Mouse (Mus musculus): ENCODE data around the gene Aff2. TPM values are rescaled to one million over a fixed set of nuclear protein-coding genes. Genes with fewer than 3 reads are reported as not detected.

Aff2 gene
- polyA plus RNA-seq, 1 experiment from 2014 or later = 0.09 TPM

DNA sequence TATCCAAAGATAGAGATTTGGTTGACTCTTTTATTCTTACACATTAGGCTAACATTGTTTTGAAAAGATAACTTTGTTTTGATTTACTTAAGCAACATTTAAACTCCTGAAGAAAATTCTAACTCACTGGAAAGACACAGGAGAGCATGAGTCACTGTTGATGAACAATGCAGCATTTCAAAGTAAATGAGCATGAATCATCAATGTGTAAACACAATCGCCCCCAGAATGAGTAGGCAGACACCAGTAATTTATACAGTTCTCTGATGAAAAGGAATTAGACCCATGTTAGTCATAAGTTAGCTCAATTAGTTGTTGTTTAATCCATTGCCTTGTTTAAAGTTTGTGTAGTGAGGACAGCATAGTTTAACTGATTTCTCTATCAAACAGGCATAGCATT, 180.7 kb downstream of the Aff2 start:
- H3K4me3 ChIP-seq (ENCODE audit: inconsistent target) = no peak overlapping the region
- H3K36me3 ChIP-seq (ENCODE audit: inconsistent target) = no peaks in the 10 kb centered on the region
- 69% methylated on average over 1 of the region's 1 CpGs for WGBS (ENCODE audit: missing documents)
- H3K79me2 ChIP-seq (ENCODE audit: inconsistent target) = no peaks in the 10 kb centered on the region
- H3K27ac ChIP-seq = no peak overlapping the region

GRCm38 (mm10) chrX:69579903-69580459, 219.9 kb downstream of the Aff2 start:
- Histone ChIP-seq H3K27ac (no peak overlapping the region), H3K36me3 (ENCODE audit: inconsistent target) (no peaks in the 10 kb centered on the region), H3K79me2 (ENCODE audit: inconsistent target) (no peaks in the 10 kb centered on the region), H3K4me3 (ENCODE audit: inconsistent target) (no peak overlapping the region)
- 94% methylated on average over 2 of the region's 2 CpGs for WGBS (ENCODE audit: missing documents)

DNA sequence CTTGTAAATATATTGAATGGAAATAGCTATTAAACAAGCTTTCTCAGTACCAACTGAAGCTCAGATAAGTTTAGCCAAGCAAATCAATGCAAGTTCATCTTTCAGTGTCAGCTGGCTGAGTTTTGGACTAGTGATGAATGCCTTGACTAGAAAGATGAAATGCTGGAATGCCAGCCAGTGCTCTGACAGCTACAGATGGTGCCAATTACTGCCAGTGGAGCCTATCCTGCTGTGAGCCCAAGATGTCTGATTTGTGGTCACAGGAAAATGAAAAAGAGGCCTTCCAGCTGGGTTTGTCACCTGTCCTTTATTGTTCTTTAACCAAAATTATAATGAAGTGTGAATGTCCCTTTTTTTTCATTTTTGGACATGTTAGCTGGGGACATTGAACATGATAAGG, 248.7 kb downstream of the Aff2 start:
- Histone ChIP-seq H3K79me2 (ENCODE audit: inconsistent target) (no peaks in the 10 kb centered on the region), H3K36me3 (ENCODE audit: inconsistent target) (no peaks in the 10 kb centered on the region), H3K4me3 (ENCODE audit: inconsistent target) (no peak overlapping the region), H3K27ac (no peak overlapping the region)

GRCm38 (mm10) chrX:69663038-69663437, 302.9 kb downstream of the Aff2 start:
- Histone ChIP-seq H3K4me3 (ENCODE audit: inconsistent target) (no peak overlapping the region), H3K36me3 (ENCODE audit: inconsistent target) (no peaks in the 10 kb centered on the region), H3K27ac (no peak overlapping the region), H3K79me2 (ENCODE audit: inconsistent target) (no peaks in the 10 kb centered on the region)
- 91% methylated on average over 2 of the region's 2 CpGs for WGBS (ENCODE audit: missing documents)

DNA sequence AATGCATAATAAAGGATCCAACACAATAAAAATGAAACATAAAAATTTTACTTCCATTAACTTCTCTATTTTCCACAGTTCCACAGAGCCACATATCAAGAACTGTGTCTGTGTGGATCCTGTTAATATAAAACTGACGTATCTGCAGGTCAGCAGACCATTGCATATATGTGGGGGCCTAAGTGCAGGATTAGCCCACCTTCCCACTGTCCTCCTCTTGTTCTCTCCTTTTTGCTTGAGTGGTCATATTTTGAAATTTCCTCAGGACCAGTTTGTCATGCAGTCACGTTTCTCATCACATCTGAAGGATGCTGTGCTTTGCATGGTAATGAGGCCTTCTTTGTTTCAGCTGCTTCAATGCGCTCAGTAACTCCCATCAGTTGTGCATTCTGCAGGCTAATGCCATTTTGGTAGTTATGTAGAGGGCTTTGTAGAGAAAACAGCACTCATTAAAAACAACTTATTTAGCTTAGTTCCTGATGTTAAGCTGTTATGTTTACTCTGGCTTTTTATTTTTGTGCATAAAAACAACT, 306.1 kb downstream of the Aff2 start:
- no peaks in the 10 kb centered on the region for H3K79me2 ChIP-seq (ENCODE audit: inconsistent target)
- H3K4me3 ChIP-seq (ENCODE audit: inconsistent target) = no peak overlapping the region
- WGBS (ENCODE audit: missing documents) = 71% methylated on average over 3 of the region's 3 CpGs
- no peaks in the 10 kb centered on the region for H3K36me3 ChIP-seq (ENCODE audit: inconsistent target)
- H3K27ac ChIP-seq = no peak overlapping the region

DNA sequence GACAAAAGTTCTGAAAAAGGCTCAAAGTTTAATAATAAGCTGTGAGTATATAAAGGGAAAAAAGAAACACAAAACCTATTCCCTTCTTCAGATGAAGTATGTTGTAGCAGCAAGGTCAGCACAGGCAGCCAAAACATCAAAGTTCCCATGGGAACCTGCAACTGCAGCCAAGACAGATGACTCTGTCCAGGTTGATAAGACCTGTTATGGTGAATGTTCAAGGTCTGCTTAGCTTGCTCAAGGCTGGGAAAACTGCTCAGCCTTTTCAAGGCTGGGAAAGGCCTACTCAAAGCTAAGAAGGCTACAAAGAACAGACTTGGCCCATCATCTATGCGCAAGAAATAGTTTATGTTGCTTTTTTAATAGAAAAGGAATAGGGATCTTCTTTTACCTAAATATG, 315.6 kb downstream of the Aff2 start:
- Histone ChIP-seq H3K27ac (no peak overlapping the region), H3K4me3 (ENCODE audit: inconsistent target) (no peak overlapping the region), H3K36me3 (ENCODE audit: inconsistent target) (no peaks in the 10 kb centered on the region), H3K79me2 (ENCODE audit: inconsistent target) (no peaks in the 10 kb centered on the region)
- WGBS (ENCODE audit: missing documents) = 86% methylated on average over 1 of the region's 1 CpGs

DNA sequence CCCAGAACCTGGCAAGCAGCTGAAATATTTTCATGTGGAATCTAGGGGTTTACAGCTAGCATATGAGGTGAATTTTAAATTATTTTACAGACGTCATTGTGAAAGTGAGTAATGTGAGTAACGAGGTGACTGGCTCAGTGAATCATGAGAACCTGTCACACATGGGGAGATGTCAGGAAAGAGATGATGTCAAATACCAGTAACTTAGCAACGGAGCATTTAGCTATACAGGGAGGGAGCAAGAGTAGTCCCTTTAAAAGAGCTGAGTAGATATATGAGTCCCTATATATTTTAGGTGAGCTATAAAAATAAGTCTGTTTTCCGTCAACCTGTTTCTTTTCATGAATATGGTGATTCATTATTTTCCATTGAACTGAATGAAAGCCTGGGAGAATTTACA, 338.7 kb downstream of the Aff2 start:
- no peak overlapping the region for H3K4me3 ChIP-seq (ENCODE audit: inconsistent target)
- H3K79me2 ChIP-seq (ENCODE audit: inconsistent target) = no peaks in the 10 kb centered on the region
- 87% methylated on average over 4 of the region's 4 CpGs for WGBS (ENCODE audit: missing documents)
- no peak overlapping the region for H3K27ac ChIP-seq
- no peaks in the 10 kb centered on the region for H3K36me3 ChIP-seq (ENCODE audit: inconsistent target)

GRCm38 (mm10) chrX:69738972-69739371, 378.9 kb downstream of the Aff2 start:
- 84% methylated on average over 3 of the region's 3 CpGs for WGBS (ENCODE audit: missing documents)
- Histone ChIP-seq H3K79me2 (ENCODE audit: inconsistent target) (no peaks in the 10 kb centered on the region), H3K36me3 (ENCODE audit: inconsistent target) (no peaks in the 10 kb centered on the region), H3K4me3 (ENCODE audit: inconsistent target) (no peak overlapping the region), H3K27ac (no peak overlapping the region)

DNA sequence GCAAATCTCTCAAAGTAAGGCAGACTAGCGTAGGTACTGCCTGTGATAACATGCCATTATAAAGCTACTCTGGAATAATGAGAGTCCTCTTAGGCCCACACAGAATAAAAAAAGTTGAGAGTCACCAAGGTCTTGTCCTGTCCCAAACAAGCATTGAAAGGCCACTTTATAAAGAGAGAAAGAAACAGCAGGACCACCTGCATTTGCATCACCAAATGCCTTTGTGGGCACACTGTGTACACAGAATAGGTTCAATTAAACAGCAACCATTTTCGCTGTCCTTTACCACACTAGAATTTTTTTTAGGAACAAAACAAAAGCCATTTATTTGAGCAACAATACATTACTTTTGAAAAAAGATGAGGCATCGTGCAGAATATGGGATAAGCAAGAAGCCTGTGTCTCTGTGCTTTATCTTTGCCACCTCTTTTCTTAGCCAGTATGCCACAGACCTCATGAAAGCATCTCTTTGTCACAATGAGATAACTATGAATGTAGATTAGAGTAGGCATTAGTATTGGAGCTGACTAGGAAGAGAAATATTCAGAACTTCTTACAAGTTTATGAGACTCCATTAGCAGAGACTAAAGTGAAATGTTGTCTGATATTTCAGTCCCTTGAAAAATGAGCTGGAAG, 385.0 kb downstream of the Aff2 start:
- Histone ChIP-seq H3K27ac (no peak overlapping the region), H3K4me3 (ENCODE audit: inconsistent target) (no peak overlapping the region), H3K79me2 (ENCODE audit: inconsistent target) (no peaks in the 10 kb centered on the region), H3K36me3 (ENCODE audit: inconsistent target) (no peaks in the 10 kb centered on the region)
- WGBS (ENCODE audit: missing documents) = 69% methylated on average over 3 of the region's 3 CpGs

DNA sequence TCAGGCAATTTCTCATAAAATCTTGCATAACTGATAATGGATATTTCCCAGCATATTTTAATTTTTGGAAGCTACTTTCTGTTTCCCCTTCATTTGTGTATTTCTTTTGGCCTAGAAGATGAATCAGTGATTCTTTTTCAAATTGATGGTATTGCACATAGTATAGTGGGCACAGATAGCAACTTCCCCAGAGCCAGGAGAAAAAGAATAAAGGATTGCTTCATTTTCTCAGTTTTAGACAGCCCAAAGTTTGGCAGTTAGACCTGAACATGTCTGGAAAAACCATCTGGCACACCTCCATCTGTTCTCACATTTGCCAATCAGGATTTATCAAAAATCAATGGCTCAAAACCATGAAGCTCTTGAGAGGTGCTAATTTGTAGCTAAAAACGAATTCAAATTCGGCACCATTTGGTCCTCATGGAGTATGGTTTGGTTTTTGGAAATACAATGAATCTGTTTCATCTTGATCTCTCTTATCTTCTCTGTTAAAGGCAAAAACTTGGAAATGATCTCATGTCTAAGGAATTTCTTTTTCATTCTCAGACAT, 441.9 kb downstream of the Aff2 start:
- WGBS (ENCODE audit: missing documents) = 65% methylated on average over 2 of the region's 2 CpGs
- H3K36me3 ChIP-seq (ENCODE audit: inconsistent target) = no peaks in the 10 kb centered on the region
- no peak overlapping the region for H3K4me3 ChIP-seq (ENCODE audit: inconsistent target)
- H3K79me2 ChIP-seq (ENCODE audit: inconsistent target) = no peaks in the 10 kb centered on the region
- H3K27ac ChIP-seq = no peak overlapping the region

- no peak overlapping the region for H3K27ac ChIP-seq
- H3K36me3 ChIP-seq (ENCODE audit: inconsistent target) = no peaks in the 10 kb centered on the region
- 86% methylated on average over 2 of the region's 3 CpGs for WGBS (ENCODE audit: missing documents)
- H3K4me3 ChIP-seq (ENCODE audit: inconsistent target) = no peak overlapping the region
- no peaks in the 10 kb centered on the region for H3K79me2 ChIP-seq (ENCODE audit: inconsistent target)
These were observed 442.4 kb downstream of the Aff2 start for GRCm38 (mm10) chrX:69802481-69802880.

GRCm38 (mm10) chrX:69811798-69812197, 451.7 kb downstream of the Aff2 start:
- H3K27ac ChIP-seq = no peak overlapping the region
- 91% methylated on average over 4 of the region's 4 CpGs for WGBS (ENCODE audit: missing documents)
- H3K79me2 ChIP-seq (ENCODE audit: inconsistent target) = no peaks in the 10 kb centered on the region
- H3K4me3 ChIP-seq (ENCODE audit: inconsistent target) = no peak overlapping the region
- no peaks in the 10 kb centered on the region for H3K36me3 ChIP-seq (ENCODE audit: inconsistent target)

DNA sequence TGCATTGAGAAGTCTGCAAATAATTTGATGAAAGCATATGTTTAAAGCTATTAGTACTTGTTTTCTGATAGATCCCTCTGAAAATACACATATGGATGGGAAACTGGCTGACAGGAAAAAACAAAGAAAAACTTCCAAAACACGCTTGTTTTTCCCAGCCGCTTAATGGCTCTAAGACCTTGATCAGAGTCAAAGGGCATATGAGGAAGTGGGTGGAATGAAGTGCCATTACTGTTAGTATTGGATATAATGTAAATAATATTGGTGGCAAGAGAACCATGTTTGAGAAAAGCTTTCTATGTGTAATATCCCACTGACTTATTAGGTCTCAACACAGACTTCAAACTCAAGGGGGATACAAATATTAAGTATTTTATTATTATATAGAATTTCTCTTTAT, 455.0 kb downstream of the Aff2 start:
- no peak overlapping the region for H3K4me3 ChIP-seq (ENCODE audit: inconsistent target)
- no peak overlapping the region for H3K27ac ChIP-seq
- H3K36me3 ChIP-seq (ENCODE audit: inconsistent target) = no peaks in the 10 kb centered on the region
- H3K79me2 ChIP-seq (ENCODE audit: inconsistent target) = no peaks in the 10 kb centered on the region
- WGBS (ENCODE audit: missing documents) = 97% methylated on average over 2 of the region's 2 CpGs

- Histone ChIP-seq H3K79me2 (ENCODE audit: inconsistent target) (no peaks in the 10 kb centered on the region), H3K36me3 (ENCODE audit: inconsistent target) (no peaks in the 10 kb centered on the region), H3K4me3 (ENCODE audit: inconsistent target) (no peak overlapping the region), H3K27ac (no peak overlapping the region)
- WGBS (ENCODE audit: missing documents) = 81% methylated on average over 3 of the region's 3 CpGs
These were observed 457.6 kb downstream of the Aff2 start for GRCm38 (mm10) chrX:69817679-69818078.

DNA sequence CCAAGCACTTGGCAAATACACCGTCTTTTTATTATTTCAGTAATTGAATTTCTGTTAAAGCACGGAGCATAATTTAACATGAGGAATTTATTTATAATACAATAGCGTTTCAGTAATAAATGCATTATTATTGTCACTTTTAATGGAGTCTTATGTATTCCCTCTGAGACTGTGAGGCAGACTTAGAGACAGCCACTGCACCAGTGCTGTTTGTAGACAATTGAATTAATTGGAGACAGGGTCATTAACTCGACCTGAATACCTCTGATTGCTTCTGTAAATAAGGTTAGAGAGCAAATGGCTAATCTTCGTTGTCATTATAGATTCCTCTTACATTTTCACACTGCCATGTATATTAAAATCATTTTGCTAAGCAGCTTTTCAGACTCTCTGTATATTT, 458.1 kb downstream of the Aff2 start:
- Histone ChIP-seq H3K36me3 (ENCODE audit: inconsistent target) (no peaks in the 10 kb centered on the region), H3K4me3 (ENCODE audit: inconsistent target) (no peak overlapping the region), H3K27ac (no peak overlapping the region), H3K79me2 (ENCODE audit: inconsistent target) (no peaks in the 10 kb centered on the region)
- 72% methylated on average over 5 of the region's 5 CpGs for WGBS (ENCODE audit: missing documents)
